Mouse (Mus musculus) forebrain, embryonic 12.5 days (tissue): ENCODE measurements at regions not wholly inside any gene's neighbourhood (a gene's known extent, or its start where the extent isn't known, plus 50 kb on each side); places are given as distances from the start of the nearest gene placed in this dataset.

Source experiments
- ATAC-seq: fragments of 200-750 bp; cut with Nextera tagmentation; 2 replicates; pipeline ENCODE4 v1.8.0; 2017; ENCODE audit warnings: moderate TSS enrichment; ENCODE audit not compliant: low FRiP score
- H3K27ac ChIP-seq: fragments of 300-500 bp; sonication (generic); 2 replicates; pipeline ENCODE4 v1.5.1; 2016; ENCODE audit warnings: mild to moderate bottlenecking
- H3K27me3 ChIP-seq: fragments of 300-500 bp; sonication (generic); 2 replicates; pipeline ENCODE4 v1.6.1; 2016; ENCODE audit warnings: mild to moderate bottlenecking
- H3K36me3 ChIP-seq: fragments of 300-500 bp; sonication (generic); replicated peaks from 2 replicates; pipeline ENCODE4 v1.6.1; 2016; ENCODE audit warnings: mild to moderate bottlenecking
- H3K4me1 ChIP-seq: fragments of 300-500 bp; sonication (generic); 2 replicates; pipeline ENCODE4 v1.6.1; 2016
- H3K4me2 ChIP-seq: fragments of 300-500 bp; sonication (generic); 2 replicates; pipeline ENCODE4 v1.6.1; 2016; ENCODE audit warnings: mild to moderate bottlenecking, moderate library complexity
- H3K4me3 ChIP-seq: fragments of 300-500 bp; sonication (generic); replicated peaks from 2 replicates; pipeline ENCODE4 v1.5.1; 2016; ENCODE audit warnings: mild to moderate bottlenecking
- H3K9ac ChIP-seq: fragments of 300-500 bp; sonication (generic); 2 replicates; pipeline ENCODE4 v1.6.1; 2016; ENCODE audit warnings: mild to moderate bottlenecking
- H3K9me3 ChIP-seq: fragments of 300-500 bp; sonication (generic); 2 replicates; pipeline ENCODE4 v1.6.1; 2016
- WGBS: fragments of 180-500 bp; shearing (Covaris S2); methylation state at CpG from one replicate; pipeline ENCODE4 v1.1.7; 2016; 5-methylcytosine and 5-hydroxymethylcytosine counted together

DNA sequence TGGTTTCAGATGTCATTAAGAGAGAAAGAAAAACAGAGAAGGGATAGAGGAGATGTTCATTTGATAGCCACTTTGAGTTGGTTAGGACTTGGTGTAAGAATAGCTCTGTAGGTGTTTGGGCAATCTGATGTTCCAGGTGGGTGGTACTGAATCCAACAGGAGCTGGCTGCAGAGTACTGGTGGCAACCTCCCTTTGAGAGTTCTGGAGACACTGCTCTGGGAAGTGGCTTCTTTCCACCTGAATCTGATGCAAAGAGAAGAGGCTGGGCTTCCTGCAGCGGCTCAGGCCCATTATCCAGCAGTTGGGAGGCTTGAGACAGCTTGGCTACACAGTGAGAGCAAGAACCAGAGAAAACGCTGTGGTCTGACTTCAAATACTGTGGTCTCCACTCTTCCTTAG lies 77.0 kb upstream of the Podxl start:
- Histone ChIP-seq H3K36me3 (no peaks in the 10 kb centered on the region), H3K4me3 (no peak overlapping the region), H3K4me2 (no peak overlapping the region), H3K9me3 (no peaks in the 10 kb centered on the region), H3K9ac (no peak overlapping the region), H3K27me3 (peaks cover 21% of the 10 kb centered on the region), H3K4me1 (peaks cover 16% of the 10 kb centered on the region), H3K27ac (no peak overlapping the region)
- WGBS, result 69% methylated on average over 2 of the region's 2 CpGs
- ATAC-seq, result no peak

DNA sequence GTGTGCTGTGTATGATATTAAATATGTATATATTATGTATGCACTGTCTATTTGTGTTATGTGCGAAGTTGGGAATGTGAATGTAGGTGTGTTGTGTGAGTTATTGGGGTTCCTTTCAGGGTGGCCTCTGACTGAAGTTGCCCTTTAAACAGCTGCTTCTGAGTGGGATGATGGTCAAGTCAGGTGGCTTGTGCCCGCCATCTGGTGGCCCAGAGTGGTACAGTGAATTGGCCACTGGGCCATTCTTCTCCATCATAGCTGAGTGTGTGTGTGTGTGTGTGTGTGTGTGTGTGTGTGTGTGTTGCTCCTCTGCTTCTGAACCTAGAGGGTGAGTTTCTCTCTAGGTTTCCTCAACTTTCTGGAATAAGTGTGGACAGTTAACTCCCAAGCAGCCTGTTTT lies 75.7 kb upstream of the Podxl start:
- 19% methylated on average over 2 of the region's 2 CpGs for WGBS
- Histone ChIP-seq H3K27me3 (peaks cover 21% of the 10 kb centered on the region), H3K36me3 (no peaks in the 10 kb centered on the region), H3K4me2 (no peak overlapping the region), H3K4me1 (peaks cover 16% of the 10 kb centered on the region), H3K4me3 (no peak overlapping the region), H3K27ac (no peak overlapping the region), H3K9ac (no peak overlapping the region), H3K9me3 (no peaks in the 10 kb centered on the region)
- peak; percentile 63; the same call in 1 of the 2 replicates for ATAC-seq

DNA sequence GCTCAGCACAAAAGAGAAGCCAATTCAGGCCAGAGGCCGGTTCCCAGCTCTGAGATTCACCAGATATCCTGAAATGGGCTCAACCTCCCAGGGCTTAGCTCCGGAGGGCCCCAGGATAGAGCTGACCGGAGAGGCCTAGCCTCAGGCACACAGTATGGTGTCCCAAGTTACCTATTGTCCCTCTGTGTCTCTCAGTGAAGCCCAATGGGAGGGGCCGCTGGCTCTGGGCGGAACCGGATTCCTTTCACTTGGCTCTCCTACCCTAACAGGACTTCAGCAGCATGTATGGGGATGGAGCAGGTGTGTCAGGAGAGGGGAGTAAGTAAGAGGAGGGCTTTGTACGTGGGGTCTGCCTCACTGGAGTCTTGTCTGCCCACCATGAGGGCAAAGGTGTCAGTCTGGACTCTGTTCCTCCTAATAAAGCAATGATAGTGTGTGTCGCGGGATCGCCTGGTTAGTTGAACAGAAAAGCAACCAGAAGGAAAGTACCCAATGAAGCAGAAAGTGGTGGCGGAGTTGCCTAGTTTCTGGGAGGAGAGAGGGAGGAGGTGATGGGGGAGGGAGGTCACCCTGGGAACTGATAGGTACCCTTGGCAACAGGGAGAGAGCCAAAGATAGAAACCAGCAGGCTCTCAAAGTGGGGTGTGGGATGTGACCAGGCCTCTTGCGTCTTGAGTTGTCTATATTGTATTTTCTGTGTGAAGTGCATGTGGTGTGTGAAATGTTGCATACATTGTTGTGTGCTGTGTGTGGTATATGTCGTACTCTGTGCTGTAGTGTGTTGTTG lies 74.8 kb upstream of the Podxl start:
- Histone ChIP-seq H3K4me1 (peaks cover 16% of the 10 kb centered on the region), H3K4me3 (no peak overlapping the region), H3K27ac (no peak overlapping the region), H3K27me3 (peaks cover 21% of the 10 kb centered on the region), H3K36me3 (no peaks in the 10 kb centered on the region), H3K4me2 (peak overlapping the region; percentile 21), H3K9ac (no peak overlapping the region), H3K9me3 (no peaks in the 10 kb centered on the region)
- WGBS, result 34% methylated on average over 13 of the region's 13 CpGs
- no peak for ATAC-seq

DNA sequence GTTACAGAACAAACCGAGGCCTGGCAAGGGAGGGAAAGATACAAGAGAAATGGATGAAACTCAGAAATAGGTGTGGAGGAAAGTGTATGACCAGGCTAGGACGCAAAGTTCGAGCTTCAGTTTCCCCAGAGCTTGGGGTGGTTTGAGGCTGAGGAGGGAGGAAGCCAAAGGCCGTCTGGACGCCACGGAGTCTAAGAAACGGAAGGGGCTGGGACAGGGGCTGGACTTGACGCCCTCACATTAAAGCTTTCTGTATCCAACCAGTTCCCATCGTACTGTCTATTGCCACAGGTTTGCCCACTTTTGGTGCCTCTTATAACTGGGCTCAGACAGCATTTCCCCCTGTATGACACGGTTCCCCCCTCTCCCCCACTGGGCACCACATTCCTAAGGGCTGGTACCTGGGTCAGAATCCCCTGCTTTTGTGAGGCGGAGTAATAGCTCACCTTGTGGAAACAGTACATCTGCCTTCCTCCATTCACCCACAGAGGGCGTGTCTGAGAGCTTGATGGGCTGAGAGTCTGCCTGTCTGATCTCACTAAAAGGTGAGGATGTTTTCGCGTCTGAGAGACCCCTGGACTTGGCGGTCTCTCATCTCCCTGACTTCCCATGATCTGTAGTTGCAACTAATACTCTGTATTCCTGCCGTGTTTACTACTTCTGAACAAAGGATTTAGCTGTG lies 73.7 kb upstream of the Podxl start:
- Histone ChIP-seq H3K9ac (no peak overlapping the region), H3K4me2 (no peak overlapping the region), H3K4me1 (peaks cover 13% of the 10 kb centered on the region), H3K27me3 (peaks cover 21% of the 10 kb centered on the region), H3K36me3 (no peaks in the 10 kb centered on the region), H3K27ac (no peak overlapping the region), H3K4me3 (no peak overlapping the region), H3K9me3 (no peaks in the 10 kb centered on the region)
- no peak for ATAC-seq
- WGBS, result 17% methylated on average over 16 of the region's 16 CpGs

DNA sequence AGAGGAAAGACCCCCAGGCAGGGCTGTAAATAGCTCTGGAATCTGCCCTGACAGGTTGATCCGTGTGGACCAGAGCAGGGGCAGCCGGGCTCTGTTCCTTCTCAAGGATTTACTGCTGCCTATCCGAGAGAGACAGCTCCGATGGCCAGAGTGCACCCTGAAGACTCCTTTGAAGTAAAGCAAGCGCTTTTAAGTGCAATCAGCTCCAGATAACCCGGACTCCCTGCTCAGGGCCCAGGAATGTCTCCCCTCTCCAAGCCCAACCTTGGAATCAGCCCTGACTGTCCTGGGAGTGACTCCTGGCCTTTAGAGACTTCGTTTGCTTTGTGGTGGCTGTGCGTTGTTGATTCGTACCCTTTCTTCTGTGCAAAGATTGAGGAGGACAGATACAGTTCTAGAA lies 73.2 kb upstream of the Podxl start:
- Histone ChIP-seq H3K9ac (no peak overlapping the region), H3K4me1 (peaks cover 11% of the 10 kb centered on the region), H3K36me3 (no peaks in the 10 kb centered on the region), H3K4me3 (no peak overlapping the region), H3K9me3 (no peaks in the 10 kb centered on the region), H3K27me3 (peaks cover 21% of the 10 kb centered on the region), H3K4me2 (no peak overlapping the region), H3K27ac (no peak overlapping the region)
- no peak for ATAC-seq
- 24% methylated on average over 9 of the region's 9 CpGs for WGBS

DNA sequence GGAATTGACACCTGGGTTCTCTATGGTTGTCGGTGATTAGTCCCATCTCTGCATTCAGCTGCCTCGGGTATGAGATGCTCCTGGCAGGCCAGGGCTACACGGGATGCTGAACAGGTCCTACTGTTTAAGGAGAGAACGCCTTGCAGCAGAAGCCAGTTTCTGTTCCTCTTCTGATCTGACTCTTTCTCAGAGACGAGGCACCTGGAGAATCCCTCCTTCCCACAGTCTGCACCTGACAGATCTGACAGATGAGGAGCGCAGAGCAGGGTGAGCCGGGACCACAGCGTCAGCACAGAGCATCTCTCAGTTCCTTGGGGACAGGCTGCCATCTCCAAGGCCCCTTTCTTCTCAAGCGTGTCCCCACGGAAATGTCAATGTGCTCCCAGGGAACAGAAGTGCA lies 68.7 kb upstream of the Podxl start:
- no peak for ATAC-seq

DNA sequence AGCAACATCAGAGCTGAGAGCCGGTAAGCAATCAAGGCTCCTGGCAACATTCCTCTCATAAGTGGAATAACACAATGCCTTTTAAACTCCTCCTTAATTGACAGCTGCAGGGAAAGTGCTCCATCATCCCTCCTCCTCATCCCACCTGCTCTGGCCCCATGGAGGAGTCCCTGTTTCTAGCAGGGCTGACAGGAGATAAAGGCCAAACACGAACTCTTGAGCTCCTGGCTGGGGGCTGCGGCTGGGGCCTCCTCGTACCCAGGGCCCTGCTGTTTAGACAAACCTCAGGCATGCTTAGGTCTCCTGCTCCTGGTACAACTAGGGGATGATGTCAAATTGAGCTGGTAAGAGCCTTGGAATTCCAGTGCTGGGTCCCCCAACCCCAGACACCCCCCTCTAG lies 66.2 kb upstream of the Podxl start:
- H3K27ac ChIP-seq, result no peak overlapping the region
- ATAC-seq, result no peak
- no peak overlapping the region for H3K9ac ChIP-seq
- no peaks in the 10 kb centered on the region for H3K36me3 ChIP-seq
- H3K27me3 ChIP-seq, result no peaks in the 10 kb centered on the region
- WGBS, result 66% methylated on average over 4 of the region's 4 CpGs
- no peak overlapping the region for H3K4me2 ChIP-seq
- no peaks in the 10 kb centered on the region for H3K4me1 ChIP-seq
- H3K9me3 ChIP-seq, result no peaks in the 10 kb centered on the region
- H3K4me3 ChIP-seq, result no peak overlapping the region

More for the DNA sequence above, 68.7 kb upstream of the Podxl start:
- Histone ChIP-seq H3K27me3 (peaks cover 14% of the 10 kb centered on the region), H3K27ac (no peak overlapping the region), H3K9me3 (no peaks in the 10 kb centered on the region), H3K4me1 (no peaks in the 10 kb centered on the region), H3K9ac (no peak overlapping the region), H3K36me3 (no peaks in the 10 kb centered on the region), H3K4me3 (no peak overlapping the region), H3K4me2 (no peak overlapping the region)
- 81% methylated on average over 10 of the region's 10 CpGs for WGBS

DNA sequence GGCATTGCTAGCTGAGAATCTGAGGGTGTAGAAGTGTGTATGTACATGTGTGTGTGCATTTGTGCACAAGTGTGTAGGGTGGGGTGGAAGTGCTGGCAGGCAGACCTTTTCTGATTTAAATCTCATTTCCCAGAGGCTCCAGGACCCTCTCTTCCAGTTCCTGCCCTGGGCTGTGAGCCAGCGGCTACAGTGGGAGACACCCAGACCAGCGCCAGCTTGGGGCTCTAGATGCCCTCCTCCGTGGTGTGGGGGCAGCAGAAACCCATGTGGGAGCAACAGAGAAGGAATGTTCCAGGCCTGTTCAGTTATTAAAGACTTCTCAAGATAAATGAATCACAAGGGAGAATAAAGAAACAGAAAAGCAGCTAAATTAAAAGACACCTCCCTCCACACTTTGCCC lies 64.1 kb upstream of the Podxl start:
- no peak overlapping the region for H3K4me2 ChIP-seq
- H3K9me3 ChIP-seq, result no peaks in the 10 kb centered on the region
- ATAC-seq, result no peak
- H3K36me3 ChIP-seq, result no peaks in the 10 kb centered on the region
- no peak overlapping the region for H3K27ac ChIP-seq
- H3K4me3 ChIP-seq, result no peak overlapping the region
- H3K9ac ChIP-seq, result no peak overlapping the region
- 89% methylated on average over 3 of the region's 3 CpGs for WGBS
- H3K4me1 ChIP-seq, result no peaks in the 10 kb centered on the region
- no peaks in the 10 kb centered on the region for H3K27me3 ChIP-seq

DNA sequence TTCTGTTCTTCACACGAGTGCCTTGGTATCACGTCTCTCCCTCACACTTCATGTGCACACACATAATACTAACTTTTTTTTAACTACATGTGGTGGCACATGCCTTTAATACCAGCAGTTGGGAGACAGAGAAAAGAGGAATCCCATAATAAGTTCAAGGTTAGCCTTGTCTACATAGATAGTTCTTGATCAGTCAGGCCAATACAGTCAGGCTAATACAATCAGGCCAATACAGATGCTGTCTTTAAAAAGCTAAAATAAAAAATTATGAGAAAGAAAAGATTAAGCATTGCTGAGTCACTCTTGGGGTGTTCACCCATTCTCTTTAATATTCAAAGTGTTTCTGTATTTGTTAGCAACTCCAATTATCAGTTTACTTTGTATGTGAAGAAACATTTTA lies 61.3 kb upstream of the Podxl start:
- Histone ChIP-seq H3K4me2 (no peak overlapping the region), H3K9me3 (no peaks in the 10 kb centered on the region), H3K9ac (no peak overlapping the region), H3K36me3 (no peaks in the 10 kb centered on the region), H3K27ac (no peak overlapping the region), H3K4me3 (no peak overlapping the region), H3K27me3 (no peaks in the 10 kb centered on the region), H3K4me1 (no peaks in the 10 kb centered on the region)
- WGBS, result 90% methylated on average over 2 of the region's 2 CpGs
- no peak for ATAC-seq

DNA sequence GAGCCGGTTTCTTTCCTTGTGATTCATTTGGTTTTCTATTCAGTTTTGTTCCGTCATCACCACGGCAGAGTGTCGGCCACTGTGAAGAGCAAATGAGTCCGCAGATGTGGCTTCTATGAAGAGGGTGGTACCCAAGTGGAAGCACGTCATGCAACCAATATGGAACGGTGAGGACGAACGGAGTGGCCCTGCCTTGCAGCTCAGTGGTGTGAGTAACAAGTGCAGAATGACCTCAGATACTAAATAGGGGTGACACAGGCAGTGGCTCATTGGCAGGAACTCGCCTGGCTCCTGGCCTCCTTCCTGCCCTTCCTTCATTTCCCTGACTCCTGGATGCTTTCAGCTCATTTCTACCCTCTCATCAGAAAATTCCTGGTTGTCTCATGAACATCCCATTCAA lies 60.6 kb upstream of the Podxl start:
- no peak overlapping the region for H3K9ac ChIP-seq
- H3K4me3 ChIP-seq, result no peak overlapping the region
- H3K4me2 ChIP-seq, result no peak overlapping the region
- 85% methylated on average over 10 of the region's 10 CpGs for WGBS
- no peaks in the 10 kb centered on the region for H3K27me3 ChIP-seq
- no peak for ATAC-seq
- no peaks in the 10 kb centered on the region for H3K9me3 ChIP-seq
- no peaks in the 10 kb centered on the region for H3K4me1 ChIP-seq
- H3K36me3 ChIP-seq, result no peaks in the 10 kb centered on the region
- H3K27ac ChIP-seq, result no peak overlapping the region

DNA sequence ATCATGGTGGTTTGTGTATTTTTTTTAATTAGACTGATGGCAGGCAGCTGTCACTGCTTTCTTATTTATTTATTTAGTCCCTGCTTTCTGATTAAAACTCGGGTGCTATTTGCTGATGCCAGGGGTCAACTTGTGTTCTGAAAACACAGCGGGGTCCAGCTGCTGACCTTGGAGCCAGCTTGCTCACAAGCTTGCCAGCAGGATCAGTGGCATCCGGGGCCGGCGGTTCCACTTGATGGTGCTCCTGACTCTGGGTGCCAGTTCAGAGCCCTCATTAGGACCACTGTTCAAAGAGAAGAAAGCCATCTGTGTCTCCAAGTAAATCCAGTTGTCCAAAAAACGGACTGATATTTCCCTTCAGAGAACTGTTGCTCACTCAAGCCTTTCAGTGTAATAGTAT lies 57.2 kb upstream of the Podxl start:
- WGBS, result 83% methylated on average over 6 of the region's 6 CpGs
- Histone ChIP-seq H3K36me3 (no peaks in the 10 kb centered on the region), H3K27ac (no peak overlapping the region), H3K4me2 (no peak overlapping the region), H3K4me3 (no peak overlapping the region), H3K4me1 (no peaks in the 10 kb centered on the region), H3K9me3 (no peaks in the 10 kb centered on the region), H3K27me3 (no peaks in the 10 kb centered on the region), H3K9ac (no peak overlapping the region)
- ATAC-seq, result no peak

DNA sequence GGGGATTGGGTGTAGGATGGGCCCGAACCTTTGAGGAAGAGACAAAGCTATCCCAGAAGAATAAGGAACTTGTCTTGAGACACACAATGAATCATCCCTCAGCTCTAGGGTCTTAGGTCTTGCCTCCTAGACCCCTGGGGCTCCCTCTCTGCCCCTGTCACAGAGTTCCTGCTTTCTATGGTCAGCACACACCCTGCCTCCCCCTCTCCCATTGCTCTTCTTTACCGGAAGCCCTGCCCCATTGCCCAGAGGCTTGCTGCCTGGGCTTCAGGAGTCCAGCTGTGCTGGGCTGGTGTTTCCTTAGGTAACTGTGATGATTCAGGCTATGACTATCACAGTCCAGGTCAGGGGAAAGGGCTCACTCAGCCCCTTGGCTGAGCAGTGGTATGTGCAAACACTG lies 55.1 kb upstream of the Podxl start:
- Histone ChIP-seq H3K9me3 (no peaks in the 10 kb centered on the region), H3K4me2 (no peak overlapping the region), H3K4me1 (no peaks in the 10 kb centered on the region), H3K9ac (no peak overlapping the region), H3K27ac (no peak overlapping the region), H3K27me3 (no peaks in the 10 kb centered on the region), H3K36me3 (no peaks in the 10 kb centered on the region), H3K4me3 (no peak overlapping the region)
- no peak for ATAC-seq
- WGBS, result 84% methylated on average over 2 of the region's 2 CpGs

DNA sequence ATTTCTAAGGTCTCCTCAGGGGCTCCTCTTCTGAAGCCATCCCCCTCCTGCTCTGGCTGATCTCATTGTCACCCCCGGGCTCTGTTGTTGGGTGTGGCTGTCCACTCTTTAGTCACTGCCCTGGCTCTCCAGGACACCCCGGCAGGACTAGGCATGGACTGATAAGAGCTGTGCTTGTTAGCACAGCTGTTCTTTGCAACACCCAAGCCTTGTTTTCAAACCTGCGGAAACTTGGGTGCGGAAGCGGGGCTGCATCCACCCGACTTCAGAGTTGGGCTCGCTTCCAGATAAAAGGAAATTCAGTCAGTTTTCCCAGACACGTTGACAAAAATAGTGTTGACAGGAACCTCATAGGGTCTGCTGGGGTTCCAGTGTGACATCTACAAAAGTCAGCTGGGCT lies 53.6 kb upstream of the Podxl start:
- Histone ChIP-seq H3K4me2 (no peak overlapping the region), H3K4me1 (no peaks in the 10 kb centered on the region), H3K9me3 (no peaks in the 10 kb centered on the region), H3K27ac (no peak overlapping the region), H3K9ac (no peak overlapping the region), H3K27me3 (no peaks in the 10 kb centered on the region), H3K4me3 (no peak overlapping the region), H3K36me3 (no peaks in the 10 kb centered on the region)
- ATAC-seq, result no peak
- 84% methylated on average over 8 of the region's 8 CpGs for WGBS
